Mouse (Mus musculus): ENCODE data around the gene Gfod2.

Gfod2 gene

GRCm38 (mm10) chr8:105758277-105759108 is at the start of gene Gfod2:
Gene Gfod2, minus strand, starts transcription at chr8:105758664.
- DNase-seq (ENCODE audit: low read depth, low spot score), result peak; percentile 92

GRCm38 (mm10) chr8:105807766-105808165 is 49.3 kb upstream of the Gfod2 start:
- no peak for DNase-seq (ENCODE audit: low read depth, low spot score)

- no peak for DNase-seq (ENCODE audit: low read depth, low spot score)
Measured at GRCm38 (mm10) chr8:105805964-105806363, 47.5 kb upstream of the Gfod2 start.

GRCm38 (mm10) chr8:105805346-105805745 is 46.9 kb upstream of the Gfod2 start:
- no peak for DNase-seq (ENCODE audit: low read depth, low spot score)

GRCm38 (mm10) chr8:105804797-105805196 is 46.3 kb upstream of the Gfod2 start:
- DNase-seq (ENCODE audit: low read depth, low spot score), result no peak

- no peak for DNase-seq (ENCODE audit: low read depth, low spot score)
Measured at GRCm38 (mm10) chr8:105801153-105801904, 42.9 kb upstream of the Gfod2 start.

GRCm38 (mm10) chr8:105799091-105799812 is 40.8 kb upstream of the Gfod2 start:
- peak; percentile 81 for DNase-seq (ENCODE audit: low read depth, low spot score)

GRCm38 (mm10) chr8:105798408-105798807 is 39.9 kb upstream of the Gfod2 start:
- peak; percentile 51 for DNase-seq (ENCODE audit: low read depth, low spot score)

GRCm38 (mm10) chr8:105795785-105796184 is 37.3 kb upstream of the Gfod2 start:
- no peak for DNase-seq (ENCODE audit: low read depth, low spot score)

GRCm38 (mm10) chr8:105794009-105794598 is 35.6 kb upstream of the Gfod2 start:
- DNase-seq (ENCODE audit: low read depth, low spot score), result no peak

GRCm38 (mm10) chr8:105793331-105793730 is 34.9 kb upstream of the Gfod2 start:
- no peak for DNase-seq (ENCODE audit: low read depth, low spot score)

GRCm38 (mm10) chr8:105789626-105790025 is 31.2 kb upstream of the Gfod2 start:
- no peak for DNase-seq (ENCODE audit: low read depth, low spot score)

- no peak for DNase-seq (ENCODE audit: low read depth, low spot score)
Measured at GRCm38 (mm10) chr8:105788927-105789326, 30.5 kb upstream of the Gfod2 start.

GRCm38 (mm10) chr8:105788241-105788640 is 29.8 kb upstream of the Gfod2 start:
- DNase-seq (ENCODE audit: low read depth, low spot score), result no peak

- no peak for DNase-seq (ENCODE audit: low read depth, low spot score)
Measured at GRCm38 (mm10) chr8:105780298-105780697, 21.8 kb upstream of the Gfod2 start.

- no peak for DNase-seq (ENCODE audit: low read depth, low spot score)
Measured at GRCm38 (mm10) chr8:105777833-105778232, 19.4 kb upstream of the Gfod2 start.

GRCm38 (mm10) chr8:105774498-105774897 is 16.0 kb upstream of the Gfod2 start:
- no peak for DNase-seq (ENCODE audit: low read depth, low spot score)

GRCm38 (mm10) chr8:105773441-105773861 is 15.0 kb upstream of the Gfod2 start:
- peak; percentile 27 for DNase-seq (ENCODE audit: low read depth, low spot score)

GRCm38 (mm10) chr8:105771398-105772175 is 13.1 kb upstream of the Gfod2 start:
- DNase-seq (ENCODE audit: low read depth, low spot score), result no peak

- DNase-seq (ENCODE audit: low read depth, low spot score), result no peak
Measured at GRCm38 (mm10) chr8:105770609-105771008, 12.1 kb upstream of the Gfod2 start.

All from skeletal muscle tissue, adult 2 months (tissue).